Mouse (Mus musculus): Measurements from ENCODE around the gene Tmem184b.

- TF ChIP-seq CTCF (IDR thresholded peaks at IDR 0.05; ENCODE audit: control insufficient read depth, insufficient read depth, insufficient read length) (no peak), MYOD1 (IDR thresholded peaks at IDR 0.05; ENCODE audit: control insufficient read depth, insufficient read length, low read depth) (peak; percentile 29)
Measured at GRCm38 (mm10) chr15:79335061-79335655, 68.2 kb downstream of the Tmem184b start.
